Mouse (Mus musculus) hindbrain, embryonic 12.5 days (tissue): ENCODE measurements around the gene Mtmr2. TPM values are rescaled to one million over a fixed set of nuclear protein-coding genes. Genes with fewer than 3 reads are reported as not detected.
"Not testable (repeated sequence)": the region's sequence is repeated elsewhere in the genome, so short reads cannot be mapped to it uniquely, and the experiment has no call there.

ENCODE experiments used
- ATAC-seq: fragments of 200-750 bp; cut with Nextera tagmentation; 2 replicates; pipeline ENCODE4 v1.8.0; 2017; ENCODE audit warnings: moderate TSS enrichment; ENCODE audit not compliant: low FRiP score
- H3K27ac ChIP-seq: fragments of 300-500 bp; sonication (generic); 2 replicates; pipeline ENCODE4 v1.5.1; 2016; ENCODE audit warnings: mild to moderate bottlenecking
- H3K27me3 ChIP-seq: fragments of 300-500 bp; sonication (generic); 2 replicates; pipeline ENCODE4 v1.6.1; 2016; ENCODE audit warnings: mild to moderate bottlenecking
- H3K36me3 ChIP-seq: fragments of 300-500 bp; sonication (generic); 2 replicates; pipeline ENCODE4 v1.6.1; 2016; ENCODE audit warnings: mild to moderate bottlenecking
- H3K4me1 ChIP-seq: fragments of 300-500 bp; sonication (generic); 2 replicates; pipeline ENCODE4 v1.6.1; 2016
- H3K4me2 ChIP-seq: fragments of 300-500 bp; sonication (generic); replicated peaks from 2 replicates; pipeline ENCODE4 v1.6.1; 2016; ENCODE audit warnings: mild to moderate bottlenecking
- H3K4me3 ChIP-seq: fragments of 300-500 bp; sonication (generic); 2 replicates; pipeline ENCODE4 v1.5.1; 2016; ENCODE audit warnings: mild to moderate bottlenecking
- H3K9ac ChIP-seq: fragments of 300-500 bp; sonication (generic); 2 replicates; pipeline ENCODE4 v1.6.1; 2016; ENCODE audit warnings: mild to moderate bottlenecking, moderate library complexity
- H3K9me3 ChIP-seq: fragments of 300-500 bp; sonication (generic); replicated peaks from 2 replicates; pipeline ENCODE4 v1.6.1; 2016; ENCODE audit warnings: mild to moderate bottlenecking
- WGBS: fragments of 180-500 bp; shearing (Covaris S2); methylation state at CpG from one replicate; pipeline ENCODE4 v1.1.7; 2016; 5-methylcytosine and 5-hydroxymethylcytosine counted together
- polyA plus RNA-seq: library from polyadenylated mRNA; unstranded; fragments of >200 nt; fragmentation: Nextera tagmentation; extraction: Ambion mirVana; gene quantifications from 2 replicates; pipeline ENCODE4 v1.2.1, GENCODE M21; 2016

The Mtmr2 gene
- polyA plus RNA-seq = 72.7 and 77.4 TPM in 2 replicates

- 0 out of 2 replicates have a peak, but pooled peaks have one; percentile 1 for ATAC-seq
Observed at GRCm38 (mm10) chr9:13748404-13748797, at the start of gene Mtmr2. Gene Mtmr2 (plus strand): TSS chr9:13748410.

GRCm38 (mm10) chr9:13699061-13699780 lies 49.0 kb upstream of the Mtmr2 start:
- WGBS = 22% methylated on average over 14 of the region's 14 CpGs

More at GRCm38 (mm10) chr9:13748404-13748797, at the start of gene Mtmr2:
- H3K9ac ChIP-seq = peak within 1 kb of the TSS; percentile 94
- peak within 1 kb of the TSS; percentile 91 for H3K27ac ChIP-seq
- H3K4me2 ChIP-seq = peak within 1 kb of the TSS; percentile 74
- peaks cover 10% of the 10 kb centered on the region; the same call in 1 of the 2 replicates for H3K4me1 ChIP-seq
- WGBS = 44% methylated on average over 2 of the region's 2 CpGs
- H3K27me3 ChIP-seq = no peaks in the 10 kb centered on the region
- no peaks in the 10 kb centered on the region for H3K36me3 ChIP-seq
- H3K9me3 ChIP-seq = 0 out of 2 replicates have a peak, but pooled peaks cover under 1% of the 10 kb centered on the region
- H3K4me3 ChIP-seq = peak within 1 kb of the TSS; percentile 84

GRCm38 (mm10) chr9:13699781-13700116 lies 48.5 kb upstream of the Mtmr2 start:
- peaks cover 18% of the 10 kb centered on the region for H3K4me1 ChIP-seq
- peak; percentile 29; the same call in 1 of the 2 replicates for ATAC-seq
- H3K4me3 ChIP-seq = no peak overlapping the region
- 0 out of 2 replicates have a peak overlapping the region, but pooled peaks have one; percentile 58 for H3K27ac ChIP-seq
- no peaks in the 10 kb centered on the region for H3K27me3 ChIP-seq
- 40% methylated on average over 5 of the region's 5 CpGs for WGBS
- no peak overlapping the region for H3K4me2 ChIP-seq
- no peak overlapping the region for H3K9ac ChIP-seq
- no peaks in the 10 kb centered on the region for H3K9me3 ChIP-seq
- H3K36me3 ChIP-seq = peaks cover 10% of the 10 kb centered on the region; the same call in 1 of the 2 replicates

More at GRCm38 (mm10) chr9:13699061-13699780, 49.0 kb upstream of the Mtmr2 start:
- H3K4me3 ChIP-seq = no peak overlapping the region
- H3K9me3 ChIP-seq = no peaks in the 10 kb centered on the region
- H3K4me1 ChIP-seq = peaks cover 18% of the 10 kb centered on the region
- ATAC-seq = peak; percentile 88
- no peak overlapping the region for H3K9ac ChIP-seq
- H3K27me3 ChIP-seq = no peaks in the 10 kb centered on the region
- peaks cover 10% of the 10 kb centered on the region; the same call in 1 of the 2 replicates for H3K36me3 ChIP-seq
- H3K4me2 ChIP-seq = 0 out of 2 replicates have a peak overlapping the region, but pooled peaks have one; percentile 17
- peak overlapping the region; percentile 58; the same call in 1 of the 2 replicates for H3K27ac ChIP-seq

GRCm38 (mm10) chr9:13701773-13702172 lies 46.4 kb upstream of the Mtmr2 start:
- peaks cover 22% of the 10 kb centered on the region for H3K36me3 ChIP-seq
- no peak overlapping the region for H3K27ac ChIP-seq
- H3K4me1 ChIP-seq = peaks cover 18% of the 10 kb centered on the region
- H3K9me3 ChIP-seq = no peaks in the 10 kb centered on the region
- 98% methylated on average over 12 of the region's 12 CpGs for WGBS
- no peak overlapping the region for H3K4me2 ChIP-seq
- H3K4me3 ChIP-seq = no peak overlapping the region
- no peak overlapping the region for H3K9ac ChIP-seq
- no peak for ATAC-seq
- H3K27me3 ChIP-seq = no peaks in the 10 kb centered on the region

- no peak for ATAC-seq
- Histone ChIP-seq H3K27me3 (no peaks in the 10 kb centered on the region), H3K9me3 (no peaks in the 10 kb centered on the region), H3K9ac (no peak overlapping the region), H3K27ac (no peak overlapping the region), H3K4me1 (peaks cover 9% of the 10 kb centered on the region), H3K4me2 (no peak overlapping the region), H3K4me3 (no peak overlapping the region), H3K36me3 (peaks cover 22% of the 10 kb centered on the region)
- WGBS = 94% methylated on average over 2 of the region's 2 CpGs
Observed at GRCm38 (mm10) chr9:13703100-13703499, 45.1 kb upstream of the Mtmr2 start.

- Histone ChIP-seq H3K4me1 (no peaks in the 10 kb centered on the region), H3K4me2 (no peak overlapping the region), H3K9ac (no peak overlapping the region), H3K9me3 (no peaks in the 10 kb centered on the region), H3K27ac (no peak overlapping the region), H3K36me3 (peaks cover 22% of the 10 kb centered on the region), H3K4me3 (no peak overlapping the region), H3K27me3 (no peaks in the 10 kb centered on the region)
- 80% methylated on average over 4 of the region's 4 CpGs for WGBS
- no peak for ATAC-seq
Observed at GRCm38 (mm10) chr9:13704917-13705316, 43.3 kb upstream of the Mtmr2 start.

- WGBS = 43% methylated on average over 3 of the region's 3 CpGs
- Histone ChIP-seq H3K27ac (no peak overlapping the region), H3K4me2 (no peak overlapping the region), H3K4me1 (no peaks in the 10 kb centered on the region), H3K9me3 (no peaks in the 10 kb centered on the region), H3K36me3 (peaks cover 22% of the 10 kb centered on the region), H3K4me3 (no peak overlapping the region), H3K27me3 (no peaks in the 10 kb centered on the region), H3K9ac (no peak overlapping the region)
- ATAC-seq = no peak
Observed at GRCm38 (mm10) chr9:13707066-13707555, 41.1 kb upstream of the Mtmr2 start.

GRCm38 (mm10) chr9:13709436-13709835 lies 38.8 kb upstream of the Mtmr2 start:
- no peak overlapping the region for H3K27ac ChIP-seq
- 88% methylated on average over 5 of the region's 5 CpGs for WGBS
- H3K9ac ChIP-seq = no peak overlapping the region
- H3K36me3 ChIP-seq = peaks cover 12% of the 10 kb centered on the region; the same call in 1 of the 2 replicates
- no peak for ATAC-seq
- H3K4me1 ChIP-seq = no peaks in the 10 kb centered on the region
- H3K4me3 ChIP-seq = no peak overlapping the region
- no peak overlapping the region for H3K4me2 ChIP-seq
- no peaks in the 10 kb centered on the region for H3K9me3 ChIP-seq
- H3K27me3 ChIP-seq = no peaks in the 10 kb centered on the region

GRCm38 (mm10) chr9:13715891-13716290 lies 32.3 kb upstream of the Mtmr2 start:
- not testable (repeated sequence) for H3K27me3 ChIP-seq, H3K36me3 ChIP-seq, H3K9ac ChIP-seq, H3K27ac ChIP-seq, H3K4me2 ChIP-seq, H3K4me3 ChIP-seq, H3K4me1 ChIP-seq, H3K9me3 ChIP-seq, ATAC-seq
- 92% methylated on average over 2 of the region's 2 CpGs for WGBS

GRCm38 (mm10) chr9:13716316-13717099 lies 31.7 kb upstream of the Mtmr2 start:
- H3K27me3 ChIP-seq = no peaks in the 10 kb centered on the region
- no peak overlapping the region for H3K4me3 ChIP-seq
- H3K4me2 ChIP-seq = no peak overlapping the region
- H3K36me3 ChIP-seq = no peaks in the 10 kb centered on the region
- WGBS = 29% methylated on average over 8 of the region's 8 CpGs
- no peaks in the 10 kb centered on the region for H3K9me3 ChIP-seq
- ATAC-seq = peak; percentile 68
- H3K9ac ChIP-seq = no peak overlapping the region
- no peak overlapping the region for H3K27ac ChIP-seq
- H3K4me1 ChIP-seq = no peaks in the 10 kb centered on the region

GRCm38 (mm10) chr9:13748798-13749674 lies 826 bp downstream of the Mtmr2 start:
- Histone ChIP-seq H3K9ac (peak overlapping the region; percentile 94), H3K4me3 (peak overlapping the region; percentile 84), H3K4me1 (peaks cover 10% of the 10 kb centered on the region; the same call in 1 of the 2 replicates), H3K27me3 (no peaks in the 10 kb centered on the region), H3K27ac (peak overlapping the region; percentile 91), H3K36me3 (no peaks in the 10 kb centered on the region), H3K9me3 (peaks cover 7% of the 10 kb centered on the region; the same call in 1 of the 2 replicates), H3K4me2 (peak overlapping the region; percentile 74)
- under 1% methylated on average over 60 of the region's 60 CpGs for WGBS
- ATAC-seq = peak; percentile 99
